Mouse (Mus musculus) heart, embryonic 15.5 days (tissue): ENCODE measurements around the gene Batf3. TPM values are rescaled to one million over a fixed set of nuclear protein-coding genes. Genes with fewer than 3 reads are reported as not detected.

ENCODE experiments used
- ATAC-seq: fragments of 200-750 bp; cut with Nextera tagmentation; replicated peaks from 2 replicates; pipeline ENCODE4 v1.8.0; 2017; ENCODE audit warnings: low read depth, moderate TSS enrichment; ENCODE audit not compliant: insufficient number of reproducible peaks, insufficient read depth, low FRiP score
- H3K27ac ChIP-seq: fragments of 300-500 bp; sonication (generic); 2 replicates; pipeline ENCODE4 v1.5.1; 2015; ENCODE audit warnings: mild to moderate bottlenecking, inconsistent platforms
- H3K27me3 ChIP-seq: fragments of 300-500 bp; sonication (generic); 2 replicates; pipeline ENCODE4 v1.6.1; 2015; ENCODE audit warnings: inconsistent platforms
- H3K36me3 ChIP-seq: fragments of 300-500 bp; sonication (generic); 2 replicates; pipeline ENCODE4 v1.6.1; 2015; ENCODE audit warnings: mild to moderate bottlenecking, inconsistent platforms
- H3K4me1 ChIP-seq: fragments of 300-500 bp; sonication (generic); replicated peaks from 2 replicates; pipeline ENCODE4 v1.6.1; 2015; ENCODE audit warnings: inconsistent platforms
- H3K4me2 ChIP-seq: fragments of 300-500 bp; sonication (generic); 2 replicates; pipeline ENCODE4 v1.6.1; 2015; ENCODE audit warnings: inconsistent platforms, mild to moderate bottlenecking, moderate library complexity
- H3K4me3 ChIP-seq: fragments of 300-500 bp; sonication (generic); 2 replicates; pipeline ENCODE4 v1.5.1; 2015; ENCODE audit warnings: mild to moderate bottlenecking, inconsistent platforms
- H3K9ac ChIP-seq: fragments of 300-500 bp; sonication (generic); 2 replicates; pipeline ENCODE4 v1.6.1; 2015; ENCODE audit warnings: mild to moderate bottlenecking, inconsistent platforms
- H3K9me3 ChIP-seq: fragments of 300-500 bp; sonication (generic); replicated peaks from 2 replicates; pipeline ENCODE4 v1.6.1; 2016; ENCODE audit warnings: inconsistent platforms
- WGBS: fragments of 180-500 bp; shearing (Covaris S2); methylation state at CpG from one replicate; pipeline ENCODE4 v1.1.7; 2015; ENCODE audit warnings: mixed read lengths; 5-methylcytosine and 5-hydroxymethylcytosine counted together
- polyA plus RNA-seq: library from polyadenylated mRNA; unstranded; fragments of >200 nt; fragmentation: Nextera tagmentation; extraction: Ambion mirVana; gene quantifications from 2 replicates; pipeline ENCODE4 v1.2.1, GENCODE M21; 2015

The Batf3 gene
- polyA plus RNA-seq: 2.0 and 3.8 TPM in 2 replicates

DNA sequence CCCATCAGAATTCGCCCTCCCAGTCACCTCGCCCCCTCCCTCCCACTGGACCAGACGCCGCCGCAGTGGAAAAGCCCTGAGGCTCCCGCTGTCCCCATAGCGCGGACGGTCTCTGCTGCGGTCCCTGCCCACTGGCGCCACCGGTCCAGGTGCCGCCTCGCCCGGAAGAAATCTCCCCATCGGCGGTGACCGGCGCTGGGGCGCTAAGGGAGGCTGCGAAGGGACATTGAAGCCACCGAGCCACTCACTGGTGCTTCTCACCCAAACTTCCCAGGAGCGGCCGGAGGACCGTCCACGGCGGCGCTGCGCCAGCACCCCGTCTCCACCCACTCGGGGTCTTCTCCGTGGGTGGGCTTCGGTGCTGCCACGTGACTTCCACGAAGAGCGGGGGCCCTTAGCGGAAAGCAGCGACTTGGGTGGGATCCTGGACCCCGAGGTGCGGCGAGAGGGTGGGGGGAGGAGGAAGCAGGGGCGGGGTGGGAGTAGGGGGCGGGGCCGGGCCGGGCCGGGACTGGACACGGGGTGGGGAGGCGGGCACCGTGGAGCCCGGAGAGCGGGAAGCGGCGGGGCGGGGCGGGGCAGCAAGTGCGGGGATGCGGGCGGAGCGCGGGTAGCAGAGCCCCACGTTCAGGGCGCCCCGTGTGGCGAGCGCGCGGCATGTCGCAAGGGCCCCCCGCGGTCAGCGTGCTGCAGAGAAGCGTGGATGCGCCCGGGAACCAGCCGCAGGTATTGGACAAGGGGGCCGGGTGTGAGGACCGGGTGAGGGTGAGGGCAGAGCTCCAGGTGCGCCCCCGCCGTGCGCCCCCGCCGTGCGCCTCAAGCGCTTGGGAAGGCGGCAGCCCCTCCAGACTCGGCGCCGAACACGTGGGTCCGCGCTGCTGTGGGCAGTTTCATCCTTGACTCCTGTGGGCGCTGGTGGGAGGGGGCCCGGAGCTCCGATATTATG, at the start of gene Batf3:
Gene Batf3, plus strand, starts transcription at position 46 of the 946 bp plus-strand sequence.
- no peak within 1 kb of the TSS for H3K27ac ChIP-seq
- ATAC-seq: peak; percentile 40

DNA sequence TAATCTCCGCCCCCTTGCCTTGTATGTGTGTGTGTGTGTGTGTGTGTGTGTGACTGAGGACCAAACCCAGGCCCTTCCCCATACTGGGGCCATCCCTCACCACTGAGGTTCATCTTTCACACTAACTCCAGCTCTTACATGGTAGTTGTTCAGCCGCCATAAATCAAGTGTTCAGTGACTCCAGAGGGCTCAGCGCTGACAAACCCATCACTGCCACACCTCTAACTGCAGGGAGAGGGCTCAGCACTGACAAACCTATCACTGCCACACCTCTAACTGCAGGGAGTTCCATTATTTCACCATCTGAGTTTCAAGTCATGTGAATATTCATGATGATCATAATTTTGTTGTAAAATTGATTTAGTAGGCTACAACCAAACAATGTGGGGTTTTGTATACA, 44.1 kb upstream of the Batf3 start:
- 61% methylated on average over 3 of the region's 3 CpGs for WGBS
- Histone ChIP-seq H3K27me3 (no peaks in the 10 kb centered on the region), H3K9ac (no peak overlapping the region), H3K27ac (no peak overlapping the region), H3K4me3 (no peak overlapping the region), H3K4me1 (no peaks in the 10 kb centered on the region), H3K9me3 (no peaks in the 10 kb centered on the region), H3K36me3 (no peaks in the 10 kb centered on the region), H3K4me2 (no peak overlapping the region)
- no peak for ATAC-seq

More for the DNA sequence above, at the start of gene Batf3:
- no peaks in the 10 kb centered on the region for H3K36me3 ChIP-seq
- H3K27me3 ChIP-seq: peaks cover 13% of the 10 kb centered on the region
- under 1% methylated on average over 86 of the region's 95 CpGs for WGBS
- peak within 1 kb of the TSS; percentile 64 for H3K4me3 ChIP-seq
- peak within 1 kb of the TSS; percentile 58 for H3K9ac ChIP-seq
- H3K4me1 ChIP-seq: peaks cover 19% of the 10 kb centered on the region
- H3K4me2 ChIP-seq: peak within 1 kb of the TSS; percentile 98
- no peaks in the 10 kb centered on the region for H3K9me3 ChIP-seq

DNA sequence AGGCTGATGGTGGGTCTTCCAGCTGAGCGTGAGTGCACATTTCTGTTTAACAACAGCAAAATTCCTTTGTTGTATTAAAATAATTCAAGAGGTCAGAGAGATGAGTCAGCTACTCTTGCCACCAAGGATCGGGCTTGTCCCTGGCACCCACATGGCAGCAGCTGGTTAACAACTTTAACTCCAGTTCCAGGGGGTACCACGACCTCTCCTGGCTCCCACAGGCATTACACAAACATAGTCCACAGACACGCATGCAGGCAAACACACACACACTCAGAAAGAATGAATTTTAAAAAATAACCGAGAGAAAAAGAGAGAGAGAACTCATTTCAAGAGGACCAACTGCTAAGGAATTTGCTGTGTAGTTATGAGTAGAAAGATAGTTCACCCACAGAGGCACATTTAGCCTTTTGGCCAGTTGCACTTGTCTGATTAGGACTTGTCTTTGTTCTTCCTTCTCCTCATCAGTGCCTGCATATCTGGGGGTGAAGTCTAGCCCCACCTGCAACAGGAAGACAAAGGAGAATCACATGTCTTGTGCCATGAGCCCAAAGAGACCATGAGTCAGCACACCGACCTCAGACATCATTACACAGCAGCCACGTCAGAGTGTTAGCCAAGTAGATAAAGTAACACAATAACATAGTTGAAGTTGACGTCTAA, 42.6 kb upstream of the Batf3 start:
- no peaks in the 10 kb centered on the region for H3K27me3 ChIP-seq
- no peak for ATAC-seq
- H3K4me2 ChIP-seq: no peak overlapping the region
- 63% methylated on average over 8 of the region's 8 CpGs for WGBS
- H3K27ac ChIP-seq: no peak overlapping the region
- H3K4me3 ChIP-seq: no peak overlapping the region
- H3K9me3 ChIP-seq: no peaks in the 10 kb centered on the region
- no peaks in the 10 kb centered on the region for H3K36me3 ChIP-seq
- no peaks in the 10 kb centered on the region for H3K4me1 ChIP-seq
- no peak overlapping the region for H3K9ac ChIP-seq

DNA sequence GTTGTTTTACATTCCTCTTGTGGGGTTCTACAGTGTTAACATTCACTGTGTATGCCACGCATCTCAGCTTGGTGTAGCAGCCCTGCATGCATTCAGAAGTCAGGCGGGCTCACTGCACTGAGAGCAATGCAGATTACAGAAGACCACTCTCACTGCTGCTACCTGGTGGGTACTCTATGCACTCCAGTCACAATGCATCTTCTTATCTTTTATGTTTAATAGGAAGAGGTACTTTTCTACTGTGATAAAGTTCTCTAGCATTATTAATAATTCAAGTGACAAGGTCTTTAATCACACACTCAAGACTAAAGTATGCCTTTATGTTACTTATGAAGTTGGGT, 42.1 kb upstream of the Batf3 start:
- H3K27me3 ChIP-seq: no peaks in the 10 kb centered on the region
- 45% methylated on average over 2 of the region's 2 CpGs for WGBS
- no peaks in the 10 kb centered on the region for H3K36me3 ChIP-seq
- H3K4me3 ChIP-seq: no peak overlapping the region
- H3K4me2 ChIP-seq: no peak overlapping the region
- H3K9me3 ChIP-seq: no peaks in the 10 kb centered on the region
- no peak overlapping the region for H3K9ac ChIP-seq
- no peak overlapping the region for H3K27ac ChIP-seq
- no peaks in the 10 kb centered on the region for H3K4me1 ChIP-seq
- ATAC-seq: no peak

DNA sequence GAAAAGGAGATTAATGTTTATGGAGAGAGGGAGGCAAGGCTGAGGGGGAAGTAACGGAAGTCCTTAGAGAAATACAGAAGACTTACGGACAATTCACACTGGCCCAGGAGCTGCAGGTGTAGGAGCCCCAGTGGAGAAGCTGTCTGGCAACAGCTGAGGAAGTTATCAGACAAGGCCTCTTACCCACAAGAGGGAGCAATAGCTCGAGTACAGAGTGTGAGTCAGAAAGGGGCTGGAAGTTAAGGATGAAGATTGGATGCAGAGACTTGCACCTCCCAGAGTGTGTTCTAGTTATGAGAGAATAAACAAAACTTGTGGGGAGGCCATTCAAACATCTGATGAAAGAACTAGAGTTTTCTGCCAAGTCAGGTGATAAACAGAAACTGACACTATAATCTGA, 40.2 kb upstream of the Batf3 start:
- H3K4me2 ChIP-seq: no peak overlapping the region
- peaks cover 9% of the 10 kb centered on the region for H3K4me1 ChIP-seq
- H3K9me3 ChIP-seq: no peaks in the 10 kb centered on the region
- H3K4me3 ChIP-seq: no peak overlapping the region
- no peak overlapping the region for H3K27ac ChIP-seq
- H3K36me3 ChIP-seq: no peaks in the 10 kb centered on the region
- H3K9ac ChIP-seq: no peak overlapping the region
- H3K27me3 ChIP-seq: no peaks in the 10 kb centered on the region
- ATAC-seq: no peak
- WGBS: 55% methylated on average over 3 of the region's 3 CpGs

DNA sequence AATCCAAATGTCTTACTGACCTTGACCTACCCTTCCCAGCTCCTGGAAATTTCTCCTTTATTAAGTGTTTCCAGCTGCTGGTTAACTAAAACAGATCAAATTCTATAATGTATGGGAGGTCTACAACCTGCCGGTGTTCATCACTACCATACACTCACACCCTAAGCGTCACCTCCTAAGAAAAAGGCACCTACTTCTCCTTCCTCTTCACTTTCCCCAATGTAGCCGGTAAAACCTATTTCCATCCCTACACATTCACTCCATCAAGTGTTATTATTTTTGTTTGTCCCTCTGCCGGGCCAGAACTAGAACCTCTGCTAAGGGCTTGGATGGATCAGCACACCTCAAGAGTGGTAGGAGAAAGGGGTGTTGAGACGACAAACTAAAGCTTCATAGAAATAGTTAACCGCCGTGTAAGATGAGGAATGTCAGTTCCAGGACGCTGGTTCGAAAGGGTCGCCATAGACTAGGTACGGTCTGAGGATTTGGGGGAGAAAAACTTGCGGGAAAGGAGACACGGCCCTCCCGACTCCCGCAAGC, 35.3 kb upstream of the Batf3 start:
- WGBS: 4% methylated on average over 15 of the region's 15 CpGs
- Histone ChIP-seq H3K27me3 (no peaks in the 10 kb centered on the region), H3K36me3 (peaks cover 6% of the 10 kb centered on the region; the same call in 1 of the 2 replicates), H3K4me2 (peak overlapping the region; percentile 90), H3K9ac (peak overlapping the region; percentile 70), H3K4me3 (peak overlapping the region; percentile 79), H3K4me1 (peaks cover 23% of the 10 kb centered on the region), H3K27ac (peak overlapping the region; percentile 71), H3K9me3 (no peaks in the 10 kb centered on the region)
- no peak for ATAC-seq

DNA sequence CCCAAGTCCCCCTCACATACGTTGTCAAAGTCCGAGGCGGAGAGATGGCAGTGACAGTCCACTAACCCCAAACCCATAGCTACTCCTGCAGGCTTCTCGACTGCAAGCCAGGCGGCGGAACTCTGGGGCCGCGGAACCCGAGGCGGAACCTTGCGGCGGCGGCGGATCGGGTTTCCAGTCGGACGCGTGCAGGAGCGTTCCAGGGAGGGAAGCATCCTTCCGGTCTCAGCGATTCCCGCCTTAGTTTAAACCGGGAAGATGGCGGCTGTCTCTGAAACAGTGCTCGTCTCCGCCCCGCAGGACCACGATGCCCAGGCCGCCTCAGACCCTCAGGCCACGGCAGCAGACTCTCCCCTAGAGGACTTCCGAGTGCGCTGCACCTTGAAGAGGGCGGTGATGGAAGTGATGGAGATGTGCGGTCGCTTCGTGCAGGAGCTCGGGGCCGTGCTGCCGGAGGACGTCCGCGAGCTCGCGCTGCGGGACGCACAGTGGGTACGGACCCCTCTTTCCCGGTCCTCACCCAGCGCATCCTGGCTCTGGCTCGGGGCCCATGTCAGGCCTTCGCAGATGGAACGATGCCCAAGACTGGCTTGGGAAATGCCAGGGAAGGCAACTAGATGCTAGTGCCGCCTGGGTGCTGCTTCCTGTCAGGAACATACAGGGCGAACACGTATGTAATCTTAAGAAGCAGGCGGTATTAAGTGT, 34.7 kb upstream of the Batf3 start, which contains the start of the genes Tatdn3 and Nsl1:
Gene Tatdn3, minus strand, starts transcription at position 152 of the 705 bp plus-strand sequence.
Gene Nsl1, plus strand, starts transcription at position 232 of the 705 bp plus-strand sequence.
- H3K4me3 ChIP-seq: peak within 1 kb of the TSS; percentile 79
- peak within 1 kb of the TSS; percentile 70 for H3K9ac ChIP-seq
- H3K36me3 ChIP-seq: peaks cover 6% of the 10 kb centered on the region; the same call in 1 of the 2 replicates
- peak; percentile 89 for ATAC-seq
- peak within 1 kb of the TSS; percentile 71 for H3K27ac ChIP-seq
- peak within 1 kb of the TSS; percentile 90 for H3K4me2 ChIP-seq
- H3K4me1 ChIP-seq: peaks cover 23% of the 10 kb centered on the region
- no peaks in the 10 kb centered on the region for H3K27me3 ChIP-seq
- no peaks in the 10 kb centered on the region for H3K9me3 ChIP-seq
- under 1% methylated on average over 56 of the region's 56 CpGs for WGBS

DNA sequence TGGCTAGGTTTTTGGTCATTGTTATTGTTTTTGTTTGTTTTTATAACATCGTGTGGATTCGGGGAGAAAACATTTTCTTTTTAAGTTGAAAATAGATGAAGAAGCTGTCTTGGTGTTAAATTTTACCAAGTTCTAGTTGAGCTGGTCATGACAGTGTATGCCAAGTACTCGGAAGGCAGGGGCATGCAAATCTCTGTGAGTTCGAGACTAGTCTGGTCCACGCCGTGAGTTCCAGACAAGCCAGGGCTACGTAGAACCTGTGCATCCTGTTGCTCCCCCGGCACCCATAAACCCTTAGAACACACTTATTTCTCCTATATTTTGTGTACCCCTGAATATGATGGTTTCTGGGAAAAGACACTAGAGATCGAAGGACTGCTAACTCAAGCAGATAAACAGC, 33.9 kb upstream of the Batf3 start:
- H3K9me3 ChIP-seq: no peaks in the 10 kb centered on the region
- no peak overlapping the region for H3K27ac ChIP-seq
- H3K36me3 ChIP-seq: peaks cover 8% of the 10 kb centered on the region; the same call in 1 of the 2 replicates
- H3K27me3 ChIP-seq: no peaks in the 10 kb centered on the region
- H3K4me1 ChIP-seq: peaks cover 23% of the 10 kb centered on the region
- WGBS: 55% methylated on average over 9 of the region's 9 CpGs
- H3K4me3 ChIP-seq: peak overlapping the region; percentile 79
- ATAC-seq: no peak
- peak overlapping the region; percentile 90 for H3K4me2 ChIP-seq
- H3K9ac ChIP-seq: peak overlapping the region; percentile 67; the same call in 1 of the 2 replicates

DNA sequence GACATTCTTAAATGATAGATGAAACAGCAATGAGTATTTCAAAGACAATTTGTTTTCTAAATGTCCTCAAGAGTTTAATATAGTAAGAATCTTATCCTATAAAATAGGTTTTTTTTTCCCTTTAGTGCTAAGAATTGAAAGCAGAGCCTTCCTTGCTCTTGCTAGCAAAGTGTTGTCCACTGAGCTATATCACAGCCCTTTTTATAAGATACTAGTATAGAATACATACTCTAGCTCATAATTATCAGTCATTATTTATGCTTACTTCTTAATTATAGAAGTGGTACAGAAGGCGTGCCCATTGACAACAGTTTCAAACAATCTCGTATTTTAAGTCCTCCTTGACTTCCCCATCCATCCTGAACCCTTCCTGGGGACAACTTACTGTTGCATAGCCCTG, 33.1 kb upstream of the Batf3 start:
- no peaks in the 10 kb centered on the region for H3K27me3 ChIP-seq
- H3K27ac ChIP-seq: no peak overlapping the region
- no peak overlapping the region for H3K4me3 ChIP-seq
- H3K4me2 ChIP-seq: no peak overlapping the region
- H3K9ac ChIP-seq: no peak overlapping the region
- no peak for ATAC-seq
- no peaks in the 10 kb centered on the region for H3K9me3 ChIP-seq
- 84% methylated on average over 2 of the region's 2 CpGs for WGBS
- peaks cover 23% of the 10 kb centered on the region for H3K4me1 ChIP-seq
- H3K36me3 ChIP-seq: peaks cover 15% of the 10 kb centered on the region; the same call in 1 of the 2 replicates

DNA sequence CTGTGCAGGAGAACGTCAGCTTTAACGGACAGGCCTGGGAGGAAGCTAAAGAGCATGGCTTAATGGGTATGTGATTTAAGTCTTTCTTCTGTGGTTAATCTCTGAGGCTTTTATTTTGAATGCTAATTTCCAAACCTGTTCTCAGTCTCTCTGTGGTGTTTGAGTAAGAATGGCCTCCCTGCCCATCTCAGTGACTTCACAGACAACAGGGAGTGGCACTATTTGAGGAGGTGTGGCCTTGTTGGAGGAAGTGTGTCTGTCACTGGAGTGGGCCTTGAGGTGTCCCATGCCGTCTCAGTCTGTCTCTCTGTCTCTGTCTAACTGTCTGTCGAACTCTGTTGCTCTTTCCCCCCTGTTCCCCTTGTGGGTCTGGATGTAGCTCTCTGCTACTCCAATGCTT, 32.5 kb upstream of the Batf3 start:
- no peak for ATAC-seq
- Histone ChIP-seq H3K27ac (no peak overlapping the region), H3K9me3 (no peaks in the 10 kb centered on the region), H3K27me3 (no peaks in the 10 kb centered on the region), H3K9ac (no peak overlapping the region), H3K4me2 (no peak overlapping the region), H3K4me1 (peaks cover 23% of the 10 kb centered on the region), H3K4me3 (no peak overlapping the region), H3K36me3 (peaks cover 19% of the 10 kb centered on the region)
- WGBS: 82% methylated on average over 4 of the region's 4 CpGs

DNA sequence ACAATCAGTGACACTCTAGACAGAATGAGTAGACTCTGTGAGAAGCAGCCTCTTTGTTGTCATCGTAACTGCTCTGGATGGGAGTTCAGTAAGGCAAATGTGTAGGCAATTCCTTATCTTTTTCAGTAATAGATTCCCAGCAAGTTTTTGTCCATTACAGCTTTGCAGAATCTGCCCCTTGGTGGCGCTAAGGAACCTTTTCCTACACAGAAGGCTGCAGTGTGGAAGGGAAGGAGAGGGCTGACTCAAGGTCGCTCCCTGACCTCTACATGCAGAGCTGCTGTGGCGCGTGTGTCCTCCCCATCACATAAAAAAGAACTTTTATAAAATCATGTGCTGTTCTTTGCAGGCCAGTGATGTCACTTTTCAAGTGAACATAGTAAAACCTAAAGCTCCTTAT, 29.3 kb upstream of the Batf3 start:
- H3K27ac ChIP-seq: no peak overlapping the region
- no peak for ATAC-seq
- no peak overlapping the region for H3K4me3 ChIP-seq
- no peak overlapping the region for H3K9ac ChIP-seq
- H3K4me1 ChIP-seq: peaks cover 11% of the 10 kb centered on the region
- peaks cover 40% of the 10 kb centered on the region for H3K36me3 ChIP-seq
- H3K9me3 ChIP-seq: no peaks in the 10 kb centered on the region
- 68% methylated on average over 5 of the region's 5 CpGs for WGBS
- H3K4me2 ChIP-seq: no peak overlapping the region
- H3K27me3 ChIP-seq: no peaks in the 10 kb centered on the region
